Mouse (Mus musculus): Measurements from ENCODE around the gene Gm10306.

The Gm10306 gene

GRCm38 (mm10) chr4:94556265-94557054 is at the start of gene Gm10306, which contains the start of gene Caap1:
Gene Gm10306, plus strand, starts transcription at chr4:94556546.
Gene Caap1, minus strand, starts transcription at chr4:94556796.
- DNase-seq (ENCODE audit: low spot score) = peak; percentile 88

- DNase-seq (ENCODE audit: low spot score) = no peak
Observed at GRCm38 (mm10) chr4:94515366-94515765, 41.0 kb upstream of the Gm10306 start.

GRCm38 (mm10) chr4:94517631-94518030 is 38.7 kb upstream of the Gm10306 start:
- peak; percentile 50 for DNase-seq (ENCODE audit: low spot score)

DNA sequence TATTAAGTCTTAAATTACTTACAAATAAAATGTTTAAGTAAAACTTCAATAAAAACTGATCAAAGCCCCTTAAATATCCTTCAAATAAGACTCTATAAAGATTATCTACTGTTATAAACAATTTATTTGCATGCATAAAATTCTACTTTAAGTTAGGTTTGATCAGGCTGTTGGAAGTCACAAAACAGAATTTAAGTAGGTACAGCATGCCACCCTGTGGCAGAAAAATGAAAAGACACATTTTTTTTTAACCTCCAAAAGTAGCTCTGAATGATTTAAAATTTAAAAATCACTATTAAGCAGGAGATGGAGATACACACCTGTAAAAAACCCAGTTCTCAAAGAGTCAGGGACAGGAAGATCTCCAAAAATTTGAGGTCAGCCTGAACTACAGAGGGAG is 33.0 kb upstream of the Gm10306 start:
- DNase-seq (ENCODE audit: low spot score) = peak; percentile 3

- DNase-seq (ENCODE audit: low spot score) = no peak
Observed at GRCm38 (mm10) chr4:94529448-94529847, 26.9 kb upstream of the Gm10306 start.

GRCm38 (mm10) chr4:94533205-94533604 is 23.1 kb upstream of the Gm10306 start:
- no peak for DNase-seq (ENCODE audit: low spot score)

- no peak for DNase-seq (ENCODE audit: low spot score)
Observed at GRCm38 (mm10) chr4:94543041-94543440, 13.3 kb upstream of the Gm10306 start.

GRCm38 (mm10) chr4:94544321-94544720 is 12.0 kb upstream of the Gm10306 start:
- DNase-seq (ENCODE audit: low spot score) = no peak

GRCm38 (mm10) chr4:94554955-94555494 is 1.3 kb upstream of the Gm10306 start:
- peak; percentile 54 for DNase-seq (ENCODE audit: low spot score)

DNA sequence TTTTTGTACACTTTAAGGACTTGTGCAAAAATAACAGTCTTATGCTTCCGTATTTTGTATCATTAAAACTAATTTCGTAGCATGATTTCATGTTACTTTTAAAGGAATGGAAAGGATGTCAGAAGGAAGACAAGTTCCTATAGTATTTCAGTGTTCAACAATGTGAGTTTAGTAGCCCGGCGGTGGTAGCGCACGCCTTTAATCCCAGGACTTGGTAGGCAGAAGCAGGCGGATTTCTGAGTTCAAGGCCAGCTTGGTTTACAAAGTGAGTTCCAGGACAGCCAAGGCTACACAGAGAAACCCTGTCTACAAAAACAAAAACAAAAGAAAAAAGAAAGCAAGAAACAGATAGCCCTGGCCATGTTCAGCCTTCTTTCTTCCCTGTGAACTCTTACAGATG is 799 bp downstream of the Gm10306 start:
- DNase-seq (ENCODE audit: low spot score) = no peak

DNA sequence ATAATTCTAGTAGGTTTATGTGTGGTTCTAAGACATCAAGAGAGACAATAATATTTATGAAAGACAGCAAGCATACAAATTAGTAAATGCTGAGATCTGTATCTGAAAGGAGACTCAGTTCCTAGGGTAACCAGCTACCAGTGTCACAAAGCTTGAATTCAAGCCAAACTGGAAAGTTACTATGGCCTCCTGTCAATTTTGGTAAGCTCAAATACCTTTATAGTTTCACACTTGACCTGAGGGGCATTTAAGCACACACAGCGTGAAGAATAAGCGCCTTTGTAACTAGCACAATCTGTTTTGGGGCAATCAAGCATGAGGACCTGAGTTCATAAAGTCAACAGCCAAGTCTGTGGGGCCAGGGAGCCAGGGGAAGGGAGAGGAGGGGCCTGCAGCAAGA is 2.9 kb downstream of the Gm10306 start:
- no peak for DNase-seq (ENCODE audit: low spot score)

GRCm38 (mm10) chr4:94560316-94560715 is 4.0 kb downstream of the Gm10306 start:
- DNase-seq (ENCODE audit: low spot score) = no peak

DNA sequence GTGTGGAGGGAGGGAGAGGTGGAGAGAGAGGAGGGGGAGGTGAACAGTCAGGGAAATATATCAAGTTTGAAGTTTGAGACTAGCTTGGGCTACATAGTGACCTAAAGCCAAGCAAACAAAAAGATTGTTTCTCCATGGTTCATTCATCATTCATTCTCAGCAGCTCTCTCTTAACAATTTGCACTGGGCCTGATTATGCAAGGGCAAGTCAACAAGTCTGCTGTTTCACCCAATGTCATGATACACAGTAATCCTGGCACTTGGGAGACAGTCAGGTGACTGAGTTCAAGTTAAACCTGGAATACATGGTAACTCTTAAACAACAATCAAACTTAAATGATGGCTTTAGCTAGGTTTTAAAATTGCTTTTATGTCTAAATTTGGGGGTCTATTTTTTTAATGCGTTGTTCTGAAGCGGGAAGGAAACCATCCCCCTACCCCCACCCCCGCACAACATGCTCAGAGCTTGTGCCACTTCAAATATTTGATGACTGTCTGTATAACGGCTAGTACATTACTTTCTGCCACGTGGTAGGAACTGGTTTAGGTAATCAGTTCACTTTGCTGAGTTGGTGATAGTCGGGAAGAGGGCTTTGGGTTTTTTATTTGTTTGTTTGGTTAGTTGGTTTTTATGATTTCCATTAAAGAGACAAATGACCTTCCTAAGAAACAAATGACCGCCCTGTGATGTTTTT is 5.8 kb downstream of the Gm10306 start:
- no peak for DNase-seq (ENCODE audit: low spot score)

GRCm38 (mm10) chr4:94564297-94564696 is 8.0 kb downstream of the Gm10306 start:
- no peak for DNase-seq (ENCODE audit: low spot score)

GRCm38 (mm10) chr4:94572677-94573076 is 16.3 kb downstream of the Gm10306 start:
- DNase-seq (ENCODE audit: low spot score) = no peak

DNA sequence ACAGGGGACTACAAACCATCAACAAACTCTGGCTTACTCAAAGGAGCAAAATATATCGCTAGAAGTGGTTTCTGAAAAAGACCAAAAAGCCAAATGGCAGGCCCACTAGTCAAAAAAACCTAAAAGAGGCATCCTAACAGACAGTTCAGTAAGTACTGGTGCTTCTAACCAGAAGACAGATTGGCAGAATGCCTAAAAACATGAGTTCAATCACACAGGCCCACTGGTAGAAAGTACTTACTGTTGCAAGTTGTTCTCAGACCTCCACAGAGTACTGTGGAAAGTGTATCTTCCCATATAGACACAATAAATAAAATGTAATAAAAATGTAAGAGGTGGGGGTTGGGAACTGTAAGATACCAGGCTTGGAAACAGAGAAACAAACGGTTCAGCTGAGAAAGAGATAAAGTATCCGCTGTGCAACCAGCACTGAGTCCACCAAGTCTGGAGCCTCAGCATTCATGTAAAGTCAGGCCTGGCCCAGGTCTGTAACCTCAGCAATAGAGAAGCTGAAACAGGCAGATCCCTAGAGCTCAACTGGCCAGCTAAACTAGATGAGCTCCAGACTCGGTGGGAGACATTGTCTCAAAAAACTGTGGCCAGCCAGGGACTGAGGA is 35.5 kb downstream of the Gm10306 start:
- no peak for DNase-seq (ENCODE audit: low spot score)

DNA sequence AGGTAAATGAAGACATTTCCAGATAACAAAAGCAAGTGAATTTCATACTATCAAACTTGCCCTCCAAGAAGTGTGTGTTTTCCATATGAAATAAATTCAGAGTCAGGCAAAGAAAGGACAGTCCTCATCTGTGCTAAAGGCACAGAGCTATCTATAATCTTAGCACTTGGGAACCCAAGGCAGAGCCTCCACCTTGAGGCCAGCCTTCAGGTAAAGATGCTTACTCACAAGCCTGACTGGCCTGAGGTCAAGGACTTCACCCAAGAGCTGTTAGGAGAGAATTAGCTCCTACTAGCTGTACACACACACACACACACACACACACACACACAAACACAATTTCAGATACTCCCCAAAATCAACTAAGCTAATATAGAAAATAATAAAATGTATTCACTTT is 36.4 kb downstream of the Gm10306 start:
- no peak for DNase-seq (ENCODE audit: low spot score)

GRCm38 (mm10) chr4:94601395-94601794 is 45.0 kb downstream of the Gm10306 start:
- no peak for DNase-seq (ENCODE audit: low spot score)

DNA sequence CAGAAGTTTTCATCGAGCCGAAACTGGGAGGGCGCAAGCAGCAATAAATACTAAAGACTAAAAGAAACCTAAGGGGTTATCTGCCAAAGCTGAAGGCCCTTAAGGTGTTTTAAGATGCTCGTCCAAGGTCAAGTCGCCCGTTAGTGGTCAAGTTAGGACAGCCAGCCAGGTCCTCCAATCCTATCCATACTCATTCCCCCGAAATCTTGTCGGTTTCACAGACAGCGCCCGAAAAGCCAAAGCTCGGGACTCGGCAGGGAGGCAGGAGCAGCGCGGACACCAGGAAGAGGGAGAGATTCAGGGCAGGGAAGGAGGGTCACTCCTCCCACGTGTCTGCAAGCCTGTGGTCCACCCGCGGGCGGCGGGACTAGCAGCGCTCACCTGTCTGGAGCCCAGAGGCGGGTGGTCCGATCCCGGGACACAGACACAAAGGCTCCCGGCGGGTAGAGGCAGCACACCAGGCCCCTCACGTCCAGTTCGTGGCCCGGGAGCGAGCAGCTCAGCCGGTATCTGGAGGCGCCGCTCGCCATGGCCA is 46.2 kb downstream of the Gm10306 start:
- no peak for DNase-seq (ENCODE audit: low spot score)

- DNase-seq (ENCODE audit: low spot score) = peak; percentile 83
Observed at GRCm38 (mm10) chr4:94603031-94603629, 46.8 kb downstream of the Gm10306 start, which contains the start of gene Plaa. Gene Plaa, minus strand, starts transcription at chr4:94603244.

GRCm38 (mm10) chr4:94604452-94605019 is 48.2 kb downstream of the Gm10306 start:
- DNase-seq (ENCODE audit: low spot score) = no peak

- no peak for DNase-seq (ENCODE audit: low spot score)
Observed at GRCm38 (mm10) chr4:94605591-94605990, 49.2 kb downstream of the Gm10306 start.

Data from c-Kit-positive CD71-positive TER-119-positive erythroid progenitor cells, embryonic 14.5 days (primary cell).